Mouse (Mus musculus) mouse embryonic stem cell (cell line): ENCODE measurements around the gene Tmed11.
"Not testable (repeated sequence)": the region's sequence is repeated elsewhere in the genome, so short reads cannot be mapped to it uniquely, and the experiment has no call there.

Experiments
- in situ Hi-C, 2 experiments: fragments of 300-500 bp; cut with MboI; formaldehyde crosslinking; loops; 1 replicate in 1 of 2; 3 replicates in 1 of 2; pipeline ENCODE4 v1.14.3; 2019 to 2020; ENCODE audit warnings: low sequenced_read_pairs in 2 of 2, low pct_unique_long_range_greater_than_20kb in 1 of 2, mixed read lengths in 1 of 2; ENCODE audit not compliant: unreplicated experiment in 1 of 2

The Tmed11 gene

DNA sequence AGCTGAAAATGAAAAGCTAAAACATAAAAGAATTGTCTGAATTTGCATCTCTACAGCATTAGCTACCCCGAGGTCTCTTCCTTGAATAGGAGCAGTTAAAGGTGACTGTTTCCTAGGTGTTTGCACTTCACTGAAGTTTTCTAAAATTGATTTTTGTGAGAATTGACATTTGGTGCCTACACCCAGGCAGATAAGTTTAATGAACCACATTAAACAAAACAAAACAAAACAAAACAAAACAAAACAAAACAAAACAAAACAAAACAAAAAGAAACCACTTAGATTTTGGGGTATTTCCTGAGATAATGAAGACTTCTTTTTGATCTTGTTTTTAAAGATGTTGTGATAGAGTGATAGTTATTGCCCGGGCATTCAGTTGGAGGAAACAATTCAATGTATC is at the start of gene Tmed11:
Gene Tmed11, minus strand, starts transcription at position 101 of the 400 bp plus-strand sequence.
- in situ Hi-C loops = not testable (repeated sequence)

DNA sequence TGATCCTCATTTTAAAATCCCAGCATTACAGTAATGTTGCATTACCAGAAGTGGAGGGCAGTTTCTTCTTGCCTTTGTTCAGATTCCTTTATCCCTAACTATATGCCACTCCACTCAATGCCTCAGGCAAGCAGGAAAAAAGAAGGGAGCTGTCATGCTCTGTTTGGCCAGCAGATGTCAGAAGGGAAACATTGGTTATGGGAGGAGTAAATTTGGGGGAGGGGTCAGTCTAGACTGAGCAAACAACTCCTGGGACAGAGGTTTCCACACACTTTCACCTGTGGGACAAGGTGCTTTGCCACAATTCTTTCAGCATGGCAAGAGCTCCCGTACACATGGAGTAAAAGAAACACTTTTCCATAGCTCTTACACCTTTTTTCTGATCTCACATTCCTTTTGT is 41.0 kb upstream of the Tmed11 start:
- in situ Hi-C loops = no loop called here

DNA sequence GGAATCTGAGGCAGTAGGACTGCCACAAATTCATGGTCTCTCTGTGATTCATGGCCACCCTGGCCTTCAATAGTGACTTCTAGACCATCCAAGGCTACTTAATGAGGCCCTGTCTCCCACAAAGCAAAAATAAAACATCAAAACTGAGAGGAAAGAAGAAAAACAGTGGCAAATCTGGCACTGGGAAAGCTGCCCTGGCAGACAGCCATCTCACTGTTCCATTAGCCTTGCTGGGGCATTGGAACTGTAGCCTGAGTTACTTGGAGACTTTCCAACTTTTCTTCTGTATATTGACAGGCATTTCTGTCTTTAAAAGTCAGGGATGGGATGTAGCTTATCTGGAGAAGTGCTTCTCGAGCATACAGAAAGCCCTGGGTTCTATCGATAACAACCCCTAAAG is 28.1 kb upstream of the Tmed11 start:
- in situ Hi-C loops = no loop called here

- in situ Hi-C loops = not testable (repeated sequence)
These were observed 13.6 kb upstream of the Tmed11 start, which contains the start of gene Vmn2r8 for GRCm38 (mm10) chr5:108808750-108809149. TSS of gene Vmn2r8 (minus strand) at chr5:108808850.

- in situ Hi-C loops = no loop called here
These were observed 8.5 kb upstream of the Tmed11 start for GRCm38 (mm10) chr5:108803646-108804045.

DNA sequence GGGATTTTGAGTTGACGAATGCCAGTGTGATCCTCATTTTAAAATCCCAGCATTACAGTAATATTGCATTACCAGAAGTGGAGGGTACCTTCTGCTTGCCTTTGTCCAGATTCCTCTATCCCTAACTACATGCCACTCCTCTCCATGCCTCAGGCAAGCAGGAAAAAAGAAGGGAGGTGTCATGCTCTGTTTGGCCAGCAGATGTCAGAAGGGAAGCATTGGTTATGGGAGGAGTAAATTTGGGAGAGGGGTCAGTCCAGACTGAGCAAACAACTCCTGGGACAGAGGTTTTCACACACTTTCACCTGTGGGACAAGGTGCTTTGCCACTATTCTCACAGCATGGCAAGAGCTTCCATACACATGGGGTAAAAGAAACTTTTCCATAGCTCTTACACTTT is 4.8 kb downstream of the Tmed11 start:
- in situ Hi-C loops = not testable (repeated sequence)

GRCm38 (mm10) chr5:108774630-108775306 is 20.4 kb downstream of the Tmed11 start, which contains the start of gene Rnf212:
TSS of gene Rnf212 (minus strand) at chr5:108774982.
- in situ Hi-C loops = no loop called here

DNA sequence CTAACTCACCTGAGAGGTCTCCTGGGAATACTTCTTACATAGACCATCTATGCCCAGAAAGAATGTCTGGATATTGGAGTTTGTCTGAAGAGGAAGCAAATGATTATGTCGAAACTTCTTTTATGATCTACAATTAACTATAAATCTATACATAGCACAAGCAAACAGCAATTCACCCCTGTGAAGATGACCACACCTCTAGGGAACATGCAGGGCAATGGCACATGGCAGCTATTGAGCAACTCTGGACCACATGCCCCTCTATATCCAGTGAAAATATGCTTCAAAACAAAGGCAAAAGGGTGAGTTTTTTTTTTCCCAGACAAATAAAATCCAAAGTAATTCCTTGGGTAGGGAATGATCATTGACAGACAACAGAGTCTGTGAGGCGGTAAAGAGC is 35.2 kb downstream of the Tmed11 start:
- in situ Hi-C loops = no loop called here

DNA sequence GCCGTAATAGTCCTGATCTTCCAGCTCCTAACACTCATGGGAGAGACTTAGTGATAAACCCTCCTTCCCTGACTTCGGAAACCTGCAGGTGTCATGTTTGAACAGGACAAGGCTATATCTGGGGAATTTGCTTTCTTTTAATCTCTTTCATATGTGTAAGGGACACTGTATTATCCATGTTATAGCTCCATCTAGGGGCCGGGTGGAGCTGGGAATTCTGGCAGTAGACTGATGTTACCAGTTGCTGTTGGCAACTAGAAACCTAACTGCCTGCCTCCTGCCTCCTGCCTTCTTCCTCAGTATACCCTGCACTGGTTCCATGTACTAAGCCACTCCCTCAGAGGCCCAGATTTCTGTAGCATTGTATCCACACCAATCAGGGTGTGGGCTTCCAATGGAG is 36.8 kb downstream of the Tmed11 start:
- in situ Hi-C loops = no loop called here

- in situ Hi-C loops = not testable (repeated sequence)
These were observed 43.9 kb downstream of the Tmed11 start for GRCm38 (mm10) chr5:108751258-108751657.

GRCm38 (mm10) chr5:108750328-108751210 is 44.6 kb downstream of the Tmed11 start:
- in situ Hi-C loops = no loop called here

GRCm38 (mm10) chr5:108744629-108745028 is 50.5 kb downstream of the Tmed11 start:
- in situ Hi-C loops = no loop called here

GRCm38 (mm10) chr5:108743856-108744255 is 51.3 kb downstream of the Tmed11 start:
- in situ Hi-C loops = no loop called here

GRCm38 (mm10) chr5:108742596-108742995 is 52.6 kb downstream of the Tmed11 start:
- in situ Hi-C loops = no loop called here

DNA sequence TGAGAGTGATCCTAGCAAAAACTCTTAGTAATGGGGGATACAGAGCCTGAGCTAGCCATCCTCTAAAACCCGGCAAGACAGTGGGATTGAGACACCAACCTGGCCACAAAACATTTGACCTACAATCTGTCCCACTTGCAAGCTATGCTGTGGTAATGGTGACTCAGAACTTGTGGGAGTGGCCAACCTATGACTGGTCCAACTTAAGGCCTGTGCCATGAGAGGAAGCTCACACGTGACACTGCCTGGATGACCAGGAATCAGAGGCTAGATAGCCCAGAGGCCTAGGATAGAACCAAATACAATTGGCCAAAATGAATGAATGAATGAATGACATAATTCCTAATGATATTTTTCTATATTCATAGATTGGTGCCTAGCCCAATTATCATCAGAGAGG is 53.3 kb downstream of the Tmed11 start:
- in situ Hi-C loops = no loop called here

DNA sequence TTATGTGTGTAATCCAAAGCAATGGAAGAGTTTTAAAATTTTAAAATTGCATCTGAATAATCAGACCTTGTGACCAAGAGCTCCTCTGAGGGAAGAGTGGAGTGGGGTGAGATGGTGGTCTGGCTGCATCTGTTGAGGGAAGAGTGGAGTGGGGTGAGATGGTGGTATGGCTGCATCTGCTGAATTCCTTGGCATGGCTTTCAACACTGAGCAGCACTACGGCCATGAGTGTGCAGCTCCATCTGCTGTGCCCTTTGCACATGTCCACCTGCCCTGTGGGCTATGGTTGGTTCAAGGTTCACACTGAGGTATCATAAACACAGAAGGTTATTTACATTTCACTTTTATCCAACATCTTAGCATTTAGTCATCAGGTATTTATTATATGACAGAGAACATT is 67.7 kb downstream of the Tmed11 start:
- in situ Hi-C loops = no loop called here
